Mouse (Mus musculus) heart, embryonic 12.5 days (tissue): ENCODE data around the gene Fam50a. TPM values are rescaled to one million over a fixed set of nuclear protein-coding genes. Genes with fewer than 3 reads are reported as not detected.
A peak's percentile ranks its signal among the peaks of the same experiment; 100 is the strongest.

Experiments used
- ATAC-seq: fragments of 200-750 bp; cut with Nextera tagmentation; 2 replicates; pipeline ENCODE4 v1.8.0; 2017; ENCODE audit warnings: moderate TSS enrichment, moderate library complexity; ENCODE audit not compliant: insufficient number of reproducible peaks, low FRiP score
- H3K27ac ChIP-seq: fragments of 300-500 bp; sonication (generic); 2 replicates; pipeline ENCODE4 v1.5.1; 2016; ENCODE audit warnings: mild to moderate bottlenecking, moderate library complexity; ENCODE audit not compliant: poor library complexity, severe bottlenecking
- H3K27me3 ChIP-seq: fragments of 300-500 bp; sonication (generic); replicated peaks from 2 replicates; pipeline ENCODE4 v1.6.1; 2016; ENCODE audit warnings: mild to moderate bottlenecking, moderate library complexity
- H3K36me3 ChIP-seq: fragments of 300-500 bp; sonication (generic); 2 replicates; pipeline ENCODE4 v1.6.1; 2016; ENCODE audit warnings: mild to moderate bottlenecking, moderate library complexity
- H3K4me1 ChIP-seq: fragments of 300-500 bp; sonication (generic); replicated peaks from 2 replicates; pipeline ENCODE4 v1.6.1; 2016; ENCODE audit warnings: mild to moderate bottlenecking
- H3K4me2 ChIP-seq: fragments of 300-500 bp; sonication (generic); 2 replicates; pipeline ENCODE4 v1.6.1; 2016; ENCODE audit warnings: mild to moderate bottlenecking, moderate library complexity
- H3K4me3 ChIP-seq: fragments of 300-500 bp; sonication (generic); 2 replicates; pipeline ENCODE4 v1.5.1; 2016; ENCODE audit warnings: mild to moderate bottlenecking
- H3K9ac ChIP-seq: fragments of 300-500 bp; sonication (generic); 2 replicates; pipeline ENCODE4 v1.6.1; 2016; ENCODE audit warnings: mild to moderate bottlenecking, moderate library complexity
- H3K9me3 ChIP-seq: fragments of 300-500 bp; sonication (generic); replicated peaks from 2 replicates; pipeline ENCODE4 v1.6.1; 2016; ENCODE audit warnings: mild to moderate bottlenecking, moderate library complexity
- WGBS: fragments of 180-500 bp; shearing (Covaris S2); methylation state at CpG from one replicate; pipeline ENCODE4 v1.1.7; 2016; 5-methylcytosine and 5-hydroxymethylcytosine counted together
- polyA plus RNA-seq: library from polyadenylated mRNA; unstranded; fragments of >200 nt; fragmentation: Nextera tagmentation; extraction: Ambion mirVana; gene quantifications from 2 replicates; pipeline ENCODE4 v1.2.1, GENCODE M21; 2016

Gene Fam50a
- polyA plus RNA-seq, 1 experiment from 2014 or later = 53.1 TPM

GRCm38 (mm10) chrX:74283092-74283437 lies 29.8 kb upstream of the Fam50a start:
- peak overlapping the region; percentile 88 for H3K27ac ChIP-seq
- peak overlapping the region; percentile 57 for H3K4me3 ChIP-seq
- no peaks in the 10 kb centered on the region for H3K9me3 ChIP-seq
- peaks cover 8% of the 10 kb centered on the region; the same call in 1 of the 2 replicates for H3K36me3 ChIP-seq
- no peaks in the 10 kb centered on the region for H3K27me3 ChIP-seq
- peaks cover 7% of the 10 kb centered on the region for H3K4me1 ChIP-seq
- peak overlapping the region; percentile 80 for H3K4me2 ChIP-seq
- ATAC-seq = no peak
- peak overlapping the region; percentile 79 for H3K9ac ChIP-seq
- WGBS = 44% methylated on average over 5 of the region's 5 CpGs

- no peak overlapping the region for H3K4me3 ChIP-seq
Measured at GRCm38 (mm10) chrX:74293431-74293830, 19.4 kb upstream of the Fam50a start.

GRCm38 (mm10) chrX:74296538-74297448 lies 16.0 kb upstream of the Fam50a start, which contains the start of gene Atp6ap1:
TSS of gene Atp6ap1 (plus strand) at chrX:74297097.
- H3K36me3 ChIP-seq = peaks cover 23% of the 10 kb centered on the region
- H3K4me1 ChIP-seq = no peaks in the 10 kb centered on the region; the same call in 1 of the 2 replicates
- peak within 1 kb of the TSS; percentile 63 for H3K4me3 ChIP-seq
- H3K27me3 ChIP-seq = no peaks in the 10 kb centered on the region
- H3K4me2 ChIP-seq = peak within 1 kb of the TSS; percentile 77
- H3K27ac ChIP-seq = peak within 1 kb of the TSS; percentile 36
- 15% methylated on average over 37 of the region's 37 CpGs for WGBS
- peak; percentile 99 for ATAC-seq
- peak within 1 kb of the TSS; percentile 82 for H3K9ac ChIP-seq
- H3K9me3 ChIP-seq = no peaks in the 10 kb centered on the region

More at GRCm38 (mm10) chrX:74293431-74293830, 19.4 kb upstream of the Fam50a start:
- H3K27me3 ChIP-seq = no peaks in the 10 kb centered on the region
- no peak overlapping the region for H3K9ac ChIP-seq
- no peaks in the 10 kb centered on the region; the same call in 1 of the 2 replicates for H3K4me1 ChIP-seq
- WGBS = 74% methylated on average over 4 of the region's 4 CpGs
- ATAC-seq = no peak
- H3K4me2 ChIP-seq = no peak overlapping the region
- peaks cover 18% of the 10 kb centered on the region for H3K36me3 ChIP-seq
- no peak overlapping the region for H3K27ac ChIP-seq
- no peaks in the 10 kb centered on the region for H3K9me3 ChIP-seq

GRCm38 (mm10) chrX:74298348-74298747 lies 14.5 kb upstream of the Fam50a start:
- 69% methylated on average over 1 of the region's 1 CpGs for WGBS
- H3K4me1 ChIP-seq = no peaks in the 10 kb centered on the region; the same call in 1 of the 2 replicates

GRCm38 (mm10) chrX:74299721-74300120 lies 13.1 kb upstream of the Fam50a start:
- WGBS = 86% methylated on average over 3 of the region's 3 CpGs
- no peak overlapping the region for H3K9ac ChIP-seq
- H3K4me3 ChIP-seq = no peak overlapping the region
- H3K4me2 ChIP-seq = no peak overlapping the region
- H3K36me3 ChIP-seq = peaks cover 47% of the 10 kb centered on the region
- no peaks in the 10 kb centered on the region; the same call in 1 of the 2 replicates for H3K4me1 ChIP-seq
- no peak overlapping the region for H3K27ac ChIP-seq
- H3K27me3 ChIP-seq = no peaks in the 10 kb centered on the region
- H3K9me3 ChIP-seq = no peaks in the 10 kb centered on the region
- no peak for ATAC-seq

More at GRCm38 (mm10) chrX:74298348-74298747, 14.5 kb upstream of the Fam50a start:
- Histone ChIP-seq H3K9me3 (no peaks in the 10 kb centered on the region), H3K4me3 (no peak overlapping the region), H3K9ac (no peak overlapping the region), H3K27me3 (no peaks in the 10 kb centered on the region), H3K27ac (no peak overlapping the region), H3K4me2 (no peak overlapping the region), H3K36me3 (peaks cover 37% of the 10 kb centered on the region)
- no peak for ATAC-seq

GRCm38 (mm10) chrX:74304867-74305700 lies 7.7 kb upstream of the Fam50a start, which contains the start of gene Gdi1:
TSS of gene Gdi1 (plus strand) at chrX:74304998.
- 12% methylated on average over 41 of the region's 41 CpGs for WGBS
- Histone ChIP-seq H3K4me2 (peak within 1 kb of the TSS; percentile 86), H3K9ac (peak within 1 kb of the TSS; percentile 90), H3K27ac (peak within 1 kb of the TSS; percentile 94), H3K4me3 (peak within 1 kb of the TSS; percentile 70), H3K9me3 (no peaks in the 10 kb centered on the region), H3K4me1 (peaks cover 9% of the 10 kb centered on the region; the same call in 1 of the 2 replicates), H3K27me3 (no peaks in the 10 kb centered on the region), H3K36me3 (peaks cover 77% of the 10 kb centered on the region)
- peak; percentile 90 for ATAC-seq

- Histone ChIP-seq H3K4me2 (peak within 1 kb of the TSS; percentile 86), H3K36me3 (peaks cover 8% of the 10 kb centered on the region), H3K4me3 (peak within 1 kb of the TSS; percentile 59), H3K4me1 (peaks cover 20% of the 10 kb centered on the region), H3K9me3 (0 out of 2 replicates have a peak, but pooled peaks cover 2% of the 10 kb centered on the region), H3K9ac (peak within 1 kb of the TSS; percentile 81), H3K27me3 (no peaks in the 10 kb centered on the region), H3K27ac (peak within 1 kb of the TSS; percentile 64; the same call in 1 of the 2 replicates)
- 15% methylated on average over 30 of the region's 30 CpGs for WGBS
- ATAC-seq = peak; percentile 88
Measured at GRCm38 (mm10) chrX:74328725-74329161, 15.9 kb downstream of the Fam50a start, which contains the start of gene Plxna3. TSS of gene Plxna3 (plus strand) at chrX:74329066.

GRCm38 (mm10) chrX:74329215-74329671 lies 16.4 kb downstream of the Fam50a start:
- Histone ChIP-seq H3K36me3 (peaks cover 13% of the 10 kb centered on the region), H3K9me3 (0 out of 2 replicates have a peak, but pooled peaks cover 5% of the 10 kb centered on the region), H3K4me3 (peak overlapping the region; percentile 59), H3K4me1 (peaks cover 20% of the 10 kb centered on the region), H3K27me3 (no peaks in the 10 kb centered on the region), H3K4me2 (peak overlapping the region; percentile 86), H3K27ac (peak overlapping the region; percentile 64; the same call in 1 of the 2 replicates), H3K9ac (peak overlapping the region; percentile 81)
- 21% methylated on average over 10 of the region's 10 CpGs for WGBS
- ATAC-seq = no peak

GRCm38 (mm10) chrX:74330166-74330930 lies 17.5 kb downstream of the Fam50a start:
- no peaks in the 10 kb centered on the region for H3K27me3 ChIP-seq
- H3K9ac ChIP-seq = peak overlapping the region; percentile 81; the same call in 1 of the 2 replicates
- peak overlapping the region; percentile 86 for H3K4me2 ChIP-seq
- ATAC-seq = no peak
- 50% methylated on average over 2 of the region's 2 CpGs for WGBS
- H3K36me3 ChIP-seq = peaks cover 19% of the 10 kb centered on the region
- H3K27ac ChIP-seq = no peak overlapping the region; the same call in 1 of the 2 replicates
- 0 out of 2 replicates have a peak, but pooled peaks cover 5% of the 10 kb centered on the region for H3K9me3 ChIP-seq
- peak overlapping the region; percentile 59; the same call in 1 of the 2 replicates for H3K4me3 ChIP-seq
- H3K4me1 ChIP-seq = peaks cover 20% of the 10 kb centered on the region
